Mouse (Mus musculus) ES-Bruce4 (cell line): ENCODE measurements around the gene Gpx5. TPM values are rescaled to one million over a fixed set of nuclear protein-coding genes. Genes with fewer than 3 reads are reported as not detected.

Source experiments
- H3K27ac ChIP-seq: 2 replicates; pipeline ENCODE4 v1.5.1; 2012; ENCODE audit warnings: low read length, inconsistent platforms; ENCODE audit not compliant: insufficient read depth
- H3K27me3 ChIP-seq: 2 replicates; pipeline ENCODE4 v1.6.1; 2012; ENCODE audit warnings: mild to moderate bottlenecking, low read length, inconsistent platforms; ENCODE audit not compliant: control insufficient read depth, poor library complexity, insufficient read depth, severe bottlenecking
- H3K36me3 ChIP-seq: 2 replicates; pipeline ENCODE4 v1.6.1; 2012; ENCODE audit warnings: inconsistent platforms, mild to moderate bottlenecking, low read length, moderate library complexity; ENCODE audit not compliant: control insufficient read depth, poor library complexity, insufficient read depth, severe bottlenecking
- H3K4me1 ChIP-seq: one replicate; pipeline ENCODE4 v1.8.1; 2011; ENCODE audit warnings: low read length; ENCODE audit not compliant: control insufficient read depth, insufficient read depth
- H3K4me3 ChIP-seq: 2 replicates; pipeline ENCODE4 v1.5.1; 2011; ENCODE audit warnings: low read depth, mild to moderate bottlenecking, low read length
- H3K9ac ChIP-seq: 2 replicates; pipeline ENCODE4 v1.6.1; 2012; ENCODE audit warnings: low read depth, mild to moderate bottlenecking, inconsistent platforms; ENCODE audit not compliant: poor library complexity, severe bottlenecking
- H3K9me3 ChIP-seq: replicated peaks from 2 replicates; pipeline ENCODE4 v1.6.1; 2012; ENCODE audit warnings: mild to moderate bottlenecking, low read length, inconsistent platforms; ENCODE audit not compliant: control insufficient read depth, poor library complexity, insufficient read depth, severe bottlenecking
- CTCF ChIP-seq: IDR thresholded peaks from one replicate; pipeline ENCODE4 v1.8.1; 2011; ENCODE audit warnings: low read depth, low read length
- EP300 ChIP-seq: IDR thresholded peaks from 2 replicates; pipeline ENCODE4 v1.6.1; 2011; ENCODE audit warnings: low read depth, low read length; ENCODE audit not compliant: insufficient read depth
- POLR2A ChIP-seq: IDR thresholded peaks from one replicate; pipeline ENCODE4 v1.8.1; 2011; ENCODE audit warnings: low read length; ENCODE audit not compliant: insufficient read depth
- polyA plus RNA-seq: library from polyadenylated mRNA; stranded (reverse); fragments of >200 nt; gene quantifications from 2 replicates; pipeline ENCODE4 v1.2.4, GENCODE M21; 2011; ENCODE audit warnings: low read depth; ENCODE audit not compliant: missing spikeins, insufficient read depth, insufficient read length

Gene Gpx5
- polyA plus RNA-seq, 1 experiment: not detected

DNA sequence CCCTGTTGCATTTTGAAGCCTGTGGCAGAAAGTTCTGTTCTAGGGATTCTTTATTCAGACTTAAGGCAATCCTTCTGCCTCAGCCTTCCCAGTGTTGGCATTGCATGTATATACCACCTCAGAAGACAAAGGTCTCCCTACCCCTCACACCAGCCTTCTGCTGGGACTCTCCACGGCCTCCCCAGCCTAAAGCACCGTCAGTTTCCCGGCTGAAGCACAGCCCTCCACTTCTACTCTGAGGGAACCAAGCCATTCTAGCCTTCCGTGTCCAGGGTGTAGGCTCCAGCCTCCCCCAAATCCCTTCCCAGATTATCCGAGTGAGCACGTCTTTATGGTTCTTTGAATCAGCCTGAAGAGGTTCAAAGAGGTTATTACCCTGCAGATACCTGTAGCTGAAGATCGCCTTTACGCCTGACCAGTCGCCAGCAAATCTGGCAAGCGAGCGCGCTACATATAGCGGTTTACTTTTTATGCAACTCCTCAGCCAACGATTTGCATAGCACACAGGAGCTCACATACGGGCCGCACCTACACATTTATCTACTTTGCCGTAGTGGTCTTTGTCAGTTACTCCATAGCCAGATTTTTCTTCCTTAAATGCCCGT lies 29.5 kb upstream of the Gpx5 start:
- TF ChIP-seq CTCF: no peak
- no peak for TF ChIP-seq EP300
- TF ChIP-seq POLR2A: no peak
- Histone ChIP-seq H3K36me3 (no peaks in the 10 kb centered on the region), H3K4me1 (no peaks in the 10 kb centered on the region), H3K27me3 (no peaks in the 10 kb centered on the region; the same call in 1 of the 2 replicates), H3K9ac (peak overlapping the region; percentile 33), H3K9me3 (no peaks in the 10 kb centered on the region), H3K27ac (no peak overlapping the region), H3K4me3 (peak overlapping the region; percentile 78)

DNA sequence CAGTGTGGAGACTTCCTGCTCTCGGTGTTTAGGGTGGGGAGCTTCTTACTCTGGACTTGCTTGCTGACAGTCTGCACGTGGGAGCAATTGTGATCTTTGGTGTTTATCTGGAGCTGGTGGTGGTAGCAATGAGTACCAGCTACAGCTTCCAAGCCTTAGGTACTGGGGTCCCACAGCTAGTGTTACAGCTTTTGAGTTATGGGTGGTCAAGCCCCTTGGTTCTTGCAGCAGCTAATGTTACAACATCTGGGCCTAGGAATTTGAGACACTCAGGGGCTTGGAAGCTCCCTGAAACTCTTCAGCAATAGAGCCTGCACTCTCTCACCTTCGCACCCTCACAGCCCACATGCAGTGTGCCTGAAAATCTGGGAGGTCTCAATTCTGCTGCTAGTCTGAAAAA lies 27.7 kb upstream of the Gpx5 start:
- Histone ChIP-seq H3K4me1 (no peaks in the 10 kb centered on the region), H3K9ac (no peak overlapping the region), H3K27me3 (no peaks in the 10 kb centered on the region; the same call in 1 of the 2 replicates), H3K36me3 (no peaks in the 10 kb centered on the region), H3K9me3 (no peaks in the 10 kb centered on the region), H3K4me3 (no peak overlapping the region), H3K27ac (no peak overlapping the region)
- TF ChIP-seq EP300 (no peak), CTCF (no peak), POLR2A (no peak)

DNA sequence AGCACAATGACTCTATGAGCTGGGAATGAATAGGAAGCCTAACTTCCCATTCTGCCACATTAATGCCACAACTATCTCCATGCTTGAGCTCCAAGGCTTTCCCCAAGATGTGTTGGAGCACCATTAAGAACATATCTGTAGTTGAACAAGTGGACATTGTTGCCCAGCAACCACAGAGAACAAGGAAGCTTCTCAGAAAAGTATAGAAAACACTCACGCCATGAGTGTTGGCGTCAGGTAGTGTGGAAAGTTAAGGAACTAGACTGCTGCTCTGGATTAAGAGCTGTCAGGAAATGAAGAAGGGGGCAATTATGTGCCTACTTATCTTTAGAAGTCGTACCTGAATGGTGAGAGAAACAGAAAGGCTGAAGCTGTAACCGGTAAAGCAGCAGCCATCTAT lies 21.4 kb upstream of the Gpx5 start:
- Histone ChIP-seq H3K9ac (no peak overlapping the region), H3K4me3 (no peak overlapping the region), H3K27me3 (no peaks in the 10 kb centered on the region), H3K36me3 (no peaks in the 10 kb centered on the region), H3K9me3 (no peaks in the 10 kb centered on the region), H3K4me1 (peaks cover 3% of the 10 kb centered on the region), H3K27ac (no peak overlapping the region)
- no peak for TF ChIP-seq POLR2A
- no peak for TF ChIP-seq EP300
- TF ChIP-seq CTCF: no peak

DNA sequence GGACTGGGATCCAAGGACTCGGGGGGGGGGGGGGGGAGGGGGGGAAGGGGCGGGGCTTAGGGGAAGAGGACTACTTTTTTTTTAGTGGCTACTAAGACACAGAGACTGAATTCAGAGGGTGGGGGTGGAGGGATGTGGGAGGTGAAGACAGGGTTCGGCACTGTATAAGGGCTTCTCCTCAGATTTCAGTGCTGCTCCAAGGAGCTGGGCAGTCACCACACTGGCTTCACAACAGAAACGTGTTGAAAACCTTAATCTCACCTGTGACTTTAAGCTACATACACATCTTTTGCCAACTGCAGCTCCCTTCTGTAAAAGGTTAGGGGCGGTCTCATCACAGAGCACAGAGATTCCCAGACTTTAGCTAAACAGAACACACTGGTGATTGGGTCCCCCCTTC lies 20.3 kb upstream of the Gpx5 start:
- Histone ChIP-seq H3K27me3 (no peaks in the 10 kb centered on the region), H3K36me3 (no peaks in the 10 kb centered on the region), H3K9ac (no peak overlapping the region), H3K9me3 (no peaks in the 10 kb centered on the region), H3K4me3 (no peak overlapping the region), H3K4me1 (peaks cover 3% of the 10 kb centered on the region), H3K27ac (no peak overlapping the region)
- no peak for TF ChIP-seq CTCF
- TF ChIP-seq POLR2A: no peak
- no peak for TF ChIP-seq EP300

GRCm38 (mm10) chr13:21311926-21312325 lies 19.4 kb upstream of the Gpx5 start, which contains the start of gene Gpx6:
Gene Gpx6 (plus strand): TSS chr13:21312125.
- no peak within 1 kb of the TSS for H3K4me3 ChIP-seq
- no peak within 1 kb of the TSS for H3K9ac ChIP-seq
- TF ChIP-seq CTCF (no peak), EP300 (no peak), POLR2A (no peak)
- H3K4me1 ChIP-seq: peaks cover 3% of the 10 kb centered on the region
- H3K27me3 ChIP-seq: 0 out of 2 replicates have a peak, but pooled peaks cover 1% of the 10 kb centered on the region
- H3K36me3 ChIP-seq: no peaks in the 10 kb centered on the region
- H3K9me3 ChIP-seq: no peaks in the 10 kb centered on the region
- no peak within 1 kb of the TSS for H3K27ac ChIP-seq

DNA sequence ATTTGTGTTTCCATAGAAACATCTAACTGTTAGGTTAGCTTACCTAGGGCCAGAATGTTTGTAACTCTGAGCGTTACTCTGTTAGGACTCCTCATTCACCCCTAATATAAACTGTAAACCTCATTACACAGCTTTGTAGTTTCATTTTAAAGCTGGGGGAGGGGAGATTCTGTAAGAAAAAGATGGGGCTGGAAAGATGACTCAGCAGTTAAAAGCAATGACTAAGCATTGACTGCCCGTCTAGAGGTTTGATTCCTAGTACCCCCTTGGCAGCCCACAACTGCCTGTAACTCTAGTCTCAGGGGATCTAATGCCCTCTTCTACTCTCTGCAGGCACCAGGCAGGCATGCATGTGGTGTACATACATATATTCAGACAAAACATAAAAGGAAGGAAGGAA lies 17.3 kb upstream of the Gpx5 start:
- Histone ChIP-seq H3K4me1 (peaks cover 3% of the 10 kb centered on the region), H3K4me3 (no peak overlapping the region), H3K9ac (no peak overlapping the region), H3K27me3 (0 out of 2 replicates have a peak, but pooled peaks cover 1% of the 10 kb centered on the region), H3K9me3 (no peaks in the 10 kb centered on the region), H3K27ac (no peak overlapping the region), H3K36me3 (no peaks in the 10 kb centered on the region)
- TF ChIP-seq EP300 (no peak), POLR2A (no peak), CTCF (no peak)
